Mouse (Mus musculus) embryo, embryonic 9.5 days (tissue): ENCODE measurements at regions not wholly inside any gene's neighbourhood (a gene's known extent, or its start where the extent isn't known, plus 50 kb on each side); places are given as distances from the start of the nearest gene placed in this dataset.

ENCODE experiments used
- DNase-seq: peaks from one replicate; pipeline ENCODE4 v3.0.0-alpha.2; 2017; ENCODE audit errors: extremely low spot score

GRCm38 (mm10) chr1:137636947-137637346 is 538.6 kb downstream of the Ptprc start:
- peak; percentile 60 for DNase-seq

- DNase-seq: peak; percentile 60
Observed at GRCm38 (mm10) chr1:137636321-137636944, 539.1 kb downstream of the Ptprc start.

GRCm38 (mm10) chr1:137635781-137636180 is 539.7 kb downstream of the Ptprc start:
- DNase-seq: peak; percentile 49

- DNase-seq: no peak
Observed at GRCm38 (mm10) chr1:137631546-137631945, 544.0 kb downstream of the Ptprc start.

GRCm38 (mm10) chr1:137620672-137621071 is 554.8 kb downstream of the Ptprc start:
- no peak for DNase-seq

GRCm38 (mm10) chr1:137618231-137618630 is 557.3 kb downstream of the Ptprc start:
- DNase-seq: no peak

- no peak for DNase-seq
Observed at GRCm38 (mm10) chr1:137617513-137617912, 558.0 kb downstream of the Ptprc start.

- DNase-seq: no peak
Observed at GRCm38 (mm10) chr1:137606716-137607115, 568.8 kb downstream of the Ptprc start.

GRCm38 (mm10) chr1:137605890-137606663 is 569.4 kb downstream of the Ptprc start:
- DNase-seq: no peak

- DNase-seq: no peak
Observed at GRCm38 (mm10) chr1:137593732-137594131, 581.8 kb downstream of the Ptprc start.

GRCm38 (mm10) chr1:137591891-137592290 is 583.6 kb downstream of the Ptprc start:
- no peak for DNase-seq

GRCm38 (mm10) chr1:137591295-137591694 is 584.2 kb downstream of the Ptprc start:
- no peak for DNase-seq

GRCm38 (mm10) chr1:137588304-137589300 is 586.9 kb downstream of the Ptprc start:
- no peak for DNase-seq

GRCm38 (mm10) chr1:137587481-137588228 is 587.9 kb downstream of the Ptprc start:
- no peak for DNase-seq

- DNase-seq: no peak
Observed at GRCm38 (mm10) chr1:137584696-137585095, 590.8 kb downstream of the Ptprc start.

GRCm38 (mm10) chr1:137584104-137584675 is 591.3 kb downstream of the Ptprc start:
- no peak for DNase-seq

GRCm38 (mm10) chr1:137577639-137578038 is 597.9 kb downstream of the Ptprc start:
- no peak for DNase-seq

GRCm38 (mm10) chr1:137576174-137576573 is 599.3 kb downstream of the Ptprc start:
- DNase-seq: no peak

- no peak for DNase-seq
Observed at GRCm38 (mm10) chr1:137575380-137575779, 600.1 kb downstream of the Ptprc start.

- DNase-seq: no peak
Observed at GRCm38 (mm10) chr1:137571905-137572865, 603.3 kb downstream of the Ptprc start.
